Mouse (Mus musculus) cerebellum, adult 18-20 months (tissue): ENCODE measurements around the gene Cactin.

ENCODE experiments used
- DNase-seq, 2 experiments: peaks; one replicate each; pipeline ENCODE4 v3.0.0; 2021

Cactin gene

DNA sequence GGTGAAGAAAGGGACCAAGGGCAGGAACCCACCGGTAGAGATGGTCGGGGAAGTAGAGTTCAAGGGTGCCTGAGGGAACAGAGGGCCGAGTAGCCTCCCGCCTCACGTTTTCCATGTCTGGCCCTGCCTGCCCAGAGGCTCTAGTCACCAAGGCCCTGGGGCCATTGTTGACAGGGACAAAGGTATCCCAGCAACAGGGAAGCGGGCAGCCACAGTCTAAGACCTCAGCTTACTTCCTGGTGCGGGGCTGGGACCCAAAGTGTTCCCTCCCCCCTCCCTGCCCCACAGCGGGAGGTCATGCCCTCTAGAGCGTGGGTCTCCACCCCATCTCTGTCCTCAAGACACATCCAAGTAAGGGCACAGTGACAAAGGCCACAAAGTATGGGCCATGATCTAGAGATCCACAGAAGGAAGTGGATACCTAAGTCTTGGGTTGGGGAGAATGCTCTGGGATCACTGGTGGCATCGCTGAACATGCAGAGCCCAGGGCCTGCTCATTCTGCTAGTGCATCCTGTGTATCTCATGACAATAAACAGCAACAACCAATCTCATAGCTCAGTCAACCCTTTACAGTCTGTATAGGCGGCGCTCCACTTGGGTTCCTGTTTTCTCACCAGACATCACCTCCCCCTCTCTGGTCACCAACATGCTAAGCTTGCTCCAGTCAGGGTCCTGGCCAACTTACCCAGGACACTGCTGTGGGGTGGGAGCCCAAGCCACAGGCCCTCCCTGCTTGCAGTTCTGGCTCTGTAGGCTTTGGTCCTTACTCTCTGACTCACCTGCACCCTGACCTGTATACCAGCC, 45.0 kb downstream of the Cactin start, which contains the start of gene 4930404N11Rik:
Gene 4930404N11Rik, minus strand, starts transcription at position 145 of the 805 bp plus-strand sequence.
- no peak for DNase-seq

DNA sequence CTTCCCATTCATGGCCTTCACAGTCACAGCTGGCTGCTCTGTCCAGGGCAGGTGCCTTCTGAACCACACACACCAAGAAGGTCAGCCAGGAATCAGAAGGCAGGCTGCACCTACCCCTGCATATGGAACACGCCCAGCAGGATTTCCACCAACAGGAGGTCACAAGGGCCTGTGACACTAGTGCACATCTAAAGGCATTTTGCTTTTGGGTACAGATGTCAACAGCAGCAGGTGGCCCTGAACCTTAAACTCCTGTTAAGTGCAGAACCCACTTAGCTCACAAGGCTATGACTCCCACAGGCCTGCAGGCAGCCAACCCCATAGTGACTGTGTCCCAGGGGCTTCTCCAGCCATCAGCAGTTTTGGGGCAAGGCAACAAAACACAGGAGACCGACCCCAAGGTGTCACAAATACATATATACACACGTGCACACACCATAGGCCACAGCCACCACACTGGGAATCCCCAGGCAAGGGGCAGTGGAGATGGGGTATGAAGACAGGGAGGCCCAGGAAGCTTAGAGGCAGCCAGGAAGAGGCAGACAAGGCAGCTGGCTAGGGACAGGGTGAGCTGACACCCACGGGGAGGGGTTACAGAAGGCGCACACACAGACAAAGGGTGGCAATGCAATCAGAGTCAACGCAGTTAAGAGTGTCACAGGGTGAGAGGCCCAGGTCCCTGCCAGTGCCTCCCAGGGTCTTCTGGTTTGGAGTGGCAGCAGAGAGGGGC, 45.7 kb downstream of the Cactin start:
- no peak for DNase-seq

DNA sequence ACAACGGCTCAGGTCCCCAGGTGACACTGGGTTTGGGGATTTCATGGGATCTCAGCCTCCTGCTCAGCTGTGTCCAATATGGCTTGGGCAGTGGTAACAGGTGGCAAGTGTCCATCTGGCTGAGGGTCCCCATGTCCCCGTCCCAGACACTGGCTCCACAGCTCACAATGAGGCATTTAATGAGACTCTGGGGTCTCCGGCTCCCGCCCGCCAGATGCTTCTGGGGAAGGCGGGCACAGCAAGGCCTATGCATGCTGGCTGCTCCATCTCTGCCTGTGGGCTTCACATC, 46.2 kb downstream of the Cactin start:
- DNase-seq = no peak

DNA sequence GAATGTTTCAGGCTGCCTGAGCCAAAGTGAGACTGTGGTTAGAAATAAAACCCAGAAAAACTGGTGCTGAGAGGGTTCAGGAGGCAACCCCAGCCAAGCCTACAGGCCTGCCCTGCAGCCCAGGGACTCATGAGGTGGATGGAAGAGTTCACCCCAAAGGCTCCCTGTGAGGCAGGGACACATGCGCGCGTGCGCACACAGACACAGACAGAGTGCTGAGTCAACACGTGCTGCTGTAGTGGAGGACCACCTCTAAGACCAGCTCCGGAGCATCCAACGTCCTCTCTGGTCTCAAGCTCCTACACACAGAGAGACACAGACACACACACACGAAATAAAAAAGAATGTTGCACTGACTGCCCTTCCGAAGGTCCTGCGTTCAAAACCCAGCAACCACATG, 54.4 kb downstream of the Cactin start:
- DNase-seq = no peak
